Comparison of ENCODE assay signal across 8 mouse cellular contexts in genomic region chr3:106789930-106790329, GRCm38 (mm10). TPM values are rescaled to one million over a fixed set of nuclear protein-coding genes. Genes with fewer than 3 reads are reported as not detected.
DNase-seq lines count a peak whose midpoint lies in the region; ATAC-seq and TF ChIP-seq lines count a peak whose summit lies in the region.

Gene Cd53, minus strand, starts transcription at chr3:106790149.

- no peak for TF ChIP-seq POLR2A in cortical plate, adult 2 months (IDR thresholded peaks at IDR 0.05; ENCODE audit: extremely low read depth, insufficient read depth, low read length)
- no peak; the same call in 1 of the 2 replicates for TF ChIP-seq POLR2A in lung, adult 2 months (IDR thresholded peaks at IDR 0.05; ENCODE audit: borderline replicate concordance, extremely low read depth, low read depth, low read length)

- no peak for TF ChIP-seq CTCF in cortical plate, adult 2 months (IDR thresholded peaks at IDR 0.05; ENCODE audit: extremely low read depth, insufficient read depth, low read length)
- no peak for TF ChIP-seq CTCF in lung, adult 2 months (IDR thresholded peaks at IDR 0.05; ENCODE audit: insufficient read depth, low read length)

- no peak for ATAC-seq in stomach, embryonic 16.5 days (ENCODE audit: insufficient read depth, low FRiP score)

- WGBS in lung, adult 2 months = 52% methylated on average over 2 of the region's 2 CpGs
- WGBS in stomach, embryonic 16.5 days = 66% methylated on average over 2 of the region's 2 CpGs

- no peaks in the 10 kb centered on the region for H3K27me3 ChIP-seq in stomach, embryonic 16.5 days (ENCODE audit: control insufficient read depth, insufficient read depth, low read length)

- no peak within 1 kb of the TSS for H3K4me2 ChIP-seq in stomach, embryonic 16.5 days (ENCODE audit: low read depth, low read length)

- H3K27ac ChIP-seq in cortical plate, adult 2 months (ENCODE audit: insufficient read depth, low read length) = no peak within 1 kb of the TSS
- H3K27ac ChIP-seq in stomach, embryonic 16.5 days (ENCODE audit: low read length) = no peak within 1 kb of the TSS

- no peak within 1 kb of the TSS for H3K9ac ChIP-seq in stomach, embryonic 16.5 days (ENCODE audit: low read length)

- H3K36me3 ChIP-seq in stomach, embryonic 16.5 days (ENCODE audit: control insufficient read depth, insufficient read depth, low read length) = no peaks in the 10 kb centered on the region

- no peaks in the 10 kb centered on the region for H3K4me1 ChIP-seq in cortical plate, adult 2 months (ENCODE audit: control insufficient read depth, insufficient read depth, low read length)
- H3K4me1 ChIP-seq in lung, adult 2 months (ENCODE audit: control insufficient read depth, insufficient read depth, low read length) = no peaks in the 10 kb centered on the region
- no peaks in the 10 kb centered on the region for H3K4me1 ChIP-seq in stomach, embryonic 16.5 days (ENCODE audit: control insufficient read depth, insufficient read depth, low read length)

- DNase-seq in left cerebral cortex, postnatal 14 days (ENCODE audit: low spot score in 2 of 2) = peak; percentile 2 to 7
- no peak for DNase-seq in left cerebral cortex, postnatal 36 days (ENCODE audit: low spot score in 2 of 2)
- DNase-seq in lung, adult 2 months = no peak
- DNase-seq in cerebellum, adult 8-10 months = no peak
- no peak for DNase-seq in embryo, embryonic 9.5 days (ENCODE audit: extremely low spot score)
- no peak for DNase-seq in adrenal gland, adult 2 months

- H3K9me3 ChIP-seq in stomach, embryonic 16.5 days (replicated peaks; ENCODE audit: control insufficient read depth, low read length) = no peaks in the 10 kb centered on the region

- intact Hi-C loops in left cerebral cortex, postnatal 14 days (cut with DNase I) = no loop called here
- intact Hi-C loops in left cerebral cortex, postnatal 36 days (cut with DNase I) = no loop called here

- no peak within 1 kb of the TSS for H3K4me3 ChIP-seq in cortical plate, adult 2 months (ENCODE audit: insufficient read depth, low read length)
- peak within 1 kb of the TSS; percentile 49 for H3K4me3 ChIP-seq in lung, adult 2 months (replicated peaks; ENCODE audit: extremely low read depth, low read depth, low read length)
- H3K4me3 ChIP-seq in stomach, embryonic 16.5 days (replicated peaks; ENCODE audit: low read length) = no peak within 1 kb of the TSS

RNA-seq across cellular contexts. Expression of gene Cd53, which starts in this region (rescaled TPM):
- 10 to 100 TPM; 10.6 to 10.7 TPM for total RNA-seq in left cerebral cortex, postnatal 14 days (2021)
- 1 to 10 TPM; 8.7 to 9.2 TPM for total RNA-seq in left cerebral cortex, postnatal 36 days (2021)
- polyA plus RNA-seq in cortical plate, adult 2 months (2012; rRNA removed) = 11.1 and 11.2 TPM in 2 replicates
- 15.4 and 29.2 TPM in 2 replicates for polyA plus RNA-seq in lung, adult 2 months (2012; rRNA removed)
- polyA plus RNA-seq in stomach, embryonic 16.5 days (2015; fragmentation: Nextera tagmentation; extraction: Ambion mirVana) = 11.3 and 13.9 TPM in 2 replicates
- 10 to 100 TPM in 1 of 2 experiments, 1 to 10 TPM in 1; 8.6 to 13.3 TPM for total RNA-seq in adrenal gland, adult 2 months (2021)
- 0.57 and 0.59 TPM in 2 replicates for polyA plus RNA-seq in adrenal gland, adult 2 months (2012; rRNA removed)

Comparison
In these comparisons a context has a peak if more than half of its experiments do, and no peak if none do; other contexts are left out.
1. DNase-seq: peak in left cerebral cortex, postnatal 14 days (2 of 2); none in left cerebral cortex, postnatal 36 days (0 of 2), lung, adult 2 months (single experiment), cerebellum, adult 8-10 months (single experiment), embryo, embryonic 9.5 days (single experiment) and adrenal gland, adult 2 months (single experiment).